Mouse (Mus musculus): ENCODE data around the gene Cpne7. TPM values are rescaled to one million over a fixed set of nuclear protein-coding genes. Genes with fewer than 3 reads are reported as not detected.
"Not testable (repeated sequence)": the region's sequence is repeated elsewhere in the genome, so short reads cannot be mapped to it uniquely, and the experiment has no call there.

The Cpne7 gene
- polyA plus RNA-seq (2016; fragmentation: Nextera tagmentation; extraction: Ambion mirVana), result 0.29 and 0.49 TPM in 2 replicates

DNA sequence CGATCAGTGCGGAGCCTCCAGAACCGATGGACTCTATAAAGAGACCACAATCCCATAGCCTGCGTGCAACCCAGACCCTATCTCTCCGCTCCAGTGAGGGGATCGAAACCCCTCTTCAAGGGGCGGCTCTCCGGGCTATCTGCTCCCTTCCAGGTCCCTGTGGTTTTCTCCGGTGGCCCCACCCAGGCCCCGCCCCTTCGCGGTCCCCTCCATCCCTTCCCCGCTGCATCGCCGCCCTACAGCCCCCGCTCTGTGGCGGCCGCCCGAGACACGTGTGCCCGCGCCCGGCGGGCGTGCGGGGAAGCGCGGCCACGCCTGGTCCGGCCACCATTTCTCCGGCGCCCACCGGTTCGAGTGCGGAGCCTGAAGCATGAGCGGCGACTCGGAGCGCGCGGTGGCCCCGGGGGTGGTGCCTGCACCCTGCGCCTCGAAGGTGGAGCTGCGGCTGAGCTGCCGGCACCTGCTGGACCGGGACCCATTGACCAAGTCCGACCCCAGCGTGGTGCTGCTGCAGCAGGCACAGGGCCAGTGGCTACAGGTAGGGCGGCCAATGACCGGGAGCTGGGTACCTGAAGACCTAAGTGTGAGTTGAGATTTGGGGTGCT is at the start of gene Cpne7:
TSS of gene Cpne7 (plus strand) at position 248 of the 605 bp plus-strand sequence.
- Histone ChIP-seq H3K4me2 (peak within 1 kb of the TSS; percentile 87), H3K4me1 (peaks cover 12% of the 10 kb centered on the region), H3K36me3 (replicated peaks) (no peaks in the 10 kb centered on the region), H3K9me3 (no peaks in the 10 kb centered on the region), H3K27me3 (peaks cover 55% of the 10 kb centered on the region), H3K4me3 (replicated peaks) (peak within 1 kb of the TSS; percentile 48), H3K9ac (peak within 1 kb of the TSS; percentile 61), H3K27ac (no peak within 1 kb of the TSS)
- WGBS, result under 1% methylated on average over 50 of the region's 51 CpGs
- peak; percentile 33; the same call in 1 of the 2 replicates for ATAC-seq (ENCODE audit: low FRiP score)

DNA sequence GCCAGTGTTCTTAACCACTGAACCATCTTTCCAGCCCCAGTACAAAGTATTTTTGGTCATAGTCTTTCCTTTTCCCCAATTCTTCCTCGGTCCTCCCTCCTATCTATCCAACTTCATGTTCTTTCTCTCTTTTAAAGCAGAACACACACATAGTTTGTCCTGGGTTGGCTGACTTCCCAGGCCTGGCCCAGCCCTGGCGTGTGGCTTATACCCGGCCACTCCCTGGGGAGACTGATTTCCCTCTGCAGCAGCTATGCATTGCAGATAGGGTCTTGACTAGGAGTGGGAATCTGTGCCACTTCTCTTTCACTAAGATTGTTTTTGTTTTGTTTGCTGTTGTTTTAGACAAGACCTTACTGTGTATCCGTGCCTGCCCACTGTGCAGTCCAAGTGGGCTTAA is 46.0 kb upstream of the Cpne7 start:
- Histone ChIP-seq H3K4me2 (no peak overlapping the region), H3K27me3 (no peaks in the 10 kb centered on the region), H3K9ac (no peak overlapping the region), H3K4me3 (replicated peaks) (no peak overlapping the region), H3K27ac (no peak overlapping the region), H3K4me1 (peaks cover 15% of the 10 kb centered on the region), H3K9me3 (no peaks in the 10 kb centered on the region), H3K36me3 (replicated peaks) (peaks cover 65% of the 10 kb centered on the region)
- ATAC-seq (ENCODE audit: low FRiP score), result no peak
- 89% methylated on average over 4 of the region's 4 CpGs for WGBS

DNA sequence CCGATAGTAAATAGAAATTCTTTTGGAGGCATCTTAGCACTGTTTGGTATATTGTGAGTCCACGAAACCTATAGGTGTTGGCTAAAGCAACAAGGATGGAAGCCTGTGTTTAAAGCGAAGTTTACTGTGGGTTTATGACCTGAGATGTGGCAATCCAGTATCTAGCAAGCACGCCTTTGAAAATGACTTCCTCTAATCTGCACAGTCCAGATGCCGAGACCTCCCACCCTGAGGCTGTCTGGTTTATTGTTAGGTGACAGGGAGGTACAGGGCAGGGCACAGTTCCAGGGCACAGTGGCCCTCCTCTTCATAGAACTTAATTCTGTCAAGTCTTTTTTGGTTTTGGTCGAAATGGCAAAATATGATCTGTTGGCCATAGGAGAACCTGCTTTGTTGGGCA is 40.0 kb upstream of the Cpne7 start:
- no peak overlapping the region for H3K27ac ChIP-seq
- WGBS, result 89% methylated on average over 6 of the region's 6 CpGs
- H3K9me3 ChIP-seq, result no peaks in the 10 kb centered on the region
- no peak overlapping the region for H3K9ac ChIP-seq
- H3K4me3 ChIP-seq (replicated peaks), result no peak overlapping the region
- H3K4me1 ChIP-seq, result no peaks in the 10 kb centered on the region
- peaks cover 94% of the 10 kb centered on the region for H3K36me3 ChIP-seq (replicated peaks)
- ATAC-seq (ENCODE audit: low FRiP score), result no peak
- no peaks in the 10 kb centered on the region for H3K27me3 ChIP-seq
- H3K4me2 ChIP-seq, result no peak overlapping the region

DNA sequence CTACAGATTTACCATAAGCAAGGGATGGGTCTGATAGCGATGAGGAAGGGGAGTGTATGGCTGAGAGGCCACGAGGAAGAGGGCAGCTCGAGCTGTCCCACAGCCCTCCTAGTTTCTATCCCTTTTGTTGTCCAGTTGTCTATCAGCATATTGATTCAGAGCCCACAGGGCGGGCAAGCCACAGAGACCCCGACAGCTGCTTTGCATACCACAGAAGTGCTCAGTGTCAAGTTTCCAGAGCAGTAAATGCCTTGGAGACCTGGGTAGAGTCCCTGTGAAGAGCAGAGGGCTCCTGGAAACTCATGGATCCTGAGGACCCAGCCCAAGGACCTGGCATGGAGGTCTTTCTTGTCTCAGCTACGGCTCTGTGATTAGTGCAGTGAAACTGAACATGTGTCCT is 34.2 kb upstream of the Cpne7 start:
- peaks cover 93% of the 10 kb centered on the region for H3K36me3 ChIP-seq (replicated peaks)
- no peaks in the 10 kb centered on the region for H3K9me3 ChIP-seq
- 90% methylated on average over 6 of the region's 6 CpGs for WGBS
- H3K27ac ChIP-seq, result no peak overlapping the region
- no peak overlapping the region for H3K4me3 ChIP-seq (replicated peaks)
- no peaks in the 10 kb centered on the region for H3K27me3 ChIP-seq
- no peaks in the 10 kb centered on the region for H3K4me1 ChIP-seq
- no peak for ATAC-seq (ENCODE audit: low FRiP score)
- no peak overlapping the region for H3K9ac ChIP-seq
- no peak overlapping the region for H3K4me2 ChIP-seq

DNA sequence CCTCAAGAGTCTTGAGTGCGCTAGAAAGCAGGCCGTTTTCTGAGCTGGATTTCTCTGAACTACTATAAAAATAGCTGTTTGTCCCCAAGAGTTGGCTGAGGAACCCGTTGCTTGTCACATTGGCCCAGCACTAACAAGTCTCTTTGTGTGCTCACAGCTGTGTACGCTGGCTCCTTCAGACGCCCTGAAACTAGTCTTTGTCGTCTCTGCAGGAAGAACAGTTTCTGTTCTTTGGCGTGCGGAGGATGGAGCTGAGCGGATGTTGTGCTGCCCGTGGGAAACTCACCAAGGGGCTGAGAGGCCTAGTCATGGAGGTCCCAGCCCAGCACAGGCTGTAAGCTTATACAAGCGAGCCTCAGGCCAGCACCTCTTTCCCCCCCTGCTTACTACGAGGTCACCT is 33.6 kb upstream of the Cpne7 start:
- ATAC-seq (ENCODE audit: low FRiP score), result no peak
- Histone ChIP-seq H3K36me3 (replicated peaks) (peaks cover 96% of the 10 kb centered on the region), H3K4me3 (replicated peaks) (no peak overlapping the region), H3K27me3 (no peaks in the 10 kb centered on the region), H3K9ac (no peak overlapping the region), H3K4me2 (no peak overlapping the region), H3K9me3 (no peaks in the 10 kb centered on the region), H3K27ac (no peak overlapping the region), H3K4me1 (no peaks in the 10 kb centered on the region)
- 92% methylated on average over 12 of the region's 12 CpGs for WGBS

DNA sequence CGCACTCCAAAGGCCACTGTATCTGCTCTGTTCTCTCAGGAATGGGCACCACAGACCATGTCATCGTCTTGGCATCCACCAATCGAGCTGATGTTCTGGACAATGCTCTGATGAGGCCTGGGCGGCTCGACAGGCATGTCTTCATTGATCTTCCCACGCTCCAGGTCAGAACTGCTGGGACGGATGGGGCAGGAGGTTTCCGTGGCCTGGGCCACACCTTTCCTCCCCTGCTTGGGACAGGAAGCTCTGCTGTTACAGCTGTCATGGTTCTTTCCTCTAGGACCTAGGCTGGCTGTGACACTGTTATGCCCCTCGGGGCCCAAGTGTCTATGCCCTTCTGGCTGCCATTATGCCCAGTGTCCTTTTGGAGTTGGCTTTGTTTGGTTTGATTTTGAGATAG is 29.9 kb upstream of the Cpne7 start:
- Histone ChIP-seq H3K9me3 (no peaks in the 10 kb centered on the region), H3K27ac (no peak overlapping the region), H3K4me1 (no peaks in the 10 kb centered on the region), H3K4me2 (no peak overlapping the region), H3K27me3 (no peaks in the 10 kb centered on the region), H3K9ac (no peak overlapping the region), H3K4me3 (replicated peaks) (no peak overlapping the region), H3K36me3 (replicated peaks) (peaks cover 96% of the 10 kb centered on the region)
- no peak for ATAC-seq (ENCODE audit: low FRiP score)
- 93% methylated on average over 9 of the region's 9 CpGs for WGBS

DNA sequence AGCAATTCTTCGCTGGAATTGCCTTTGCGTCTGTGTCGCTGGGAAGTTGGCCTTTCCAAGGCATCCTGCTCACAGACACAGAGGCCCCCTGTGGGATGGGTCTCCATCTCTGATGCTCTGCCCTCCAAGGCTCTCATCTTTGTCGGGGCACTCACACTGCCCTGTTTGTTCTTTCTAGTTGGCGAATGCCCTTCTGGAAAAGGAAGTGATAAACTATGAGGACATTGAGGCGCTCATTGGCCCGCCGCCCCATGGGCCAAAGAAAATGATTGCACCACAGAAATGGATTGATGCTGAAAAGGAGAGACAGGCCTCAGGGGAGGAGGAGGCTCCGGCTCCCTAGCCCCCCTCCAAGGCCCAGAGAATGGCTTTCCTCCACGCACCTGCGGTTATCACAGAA is 20.0 kb upstream of the Cpne7 start:
- Histone ChIP-seq H3K36me3 (replicated peaks) (peaks cover 48% of the 10 kb centered on the region), H3K4me3 (replicated peaks) (no peak overlapping the region), H3K9me3 (no peaks in the 10 kb centered on the region), H3K27me3 (no peaks in the 10 kb centered on the region), H3K4me2 (no peak overlapping the region), H3K9ac (no peak overlapping the region), H3K27ac (no peak overlapping the region), H3K4me1 (peaks cover 3% of the 10 kb centered on the region)
- ATAC-seq (ENCODE audit: low FRiP score), result no peak
- WGBS, result 93% methylated on average over 11 of the region's 11 CpGs

DNA sequence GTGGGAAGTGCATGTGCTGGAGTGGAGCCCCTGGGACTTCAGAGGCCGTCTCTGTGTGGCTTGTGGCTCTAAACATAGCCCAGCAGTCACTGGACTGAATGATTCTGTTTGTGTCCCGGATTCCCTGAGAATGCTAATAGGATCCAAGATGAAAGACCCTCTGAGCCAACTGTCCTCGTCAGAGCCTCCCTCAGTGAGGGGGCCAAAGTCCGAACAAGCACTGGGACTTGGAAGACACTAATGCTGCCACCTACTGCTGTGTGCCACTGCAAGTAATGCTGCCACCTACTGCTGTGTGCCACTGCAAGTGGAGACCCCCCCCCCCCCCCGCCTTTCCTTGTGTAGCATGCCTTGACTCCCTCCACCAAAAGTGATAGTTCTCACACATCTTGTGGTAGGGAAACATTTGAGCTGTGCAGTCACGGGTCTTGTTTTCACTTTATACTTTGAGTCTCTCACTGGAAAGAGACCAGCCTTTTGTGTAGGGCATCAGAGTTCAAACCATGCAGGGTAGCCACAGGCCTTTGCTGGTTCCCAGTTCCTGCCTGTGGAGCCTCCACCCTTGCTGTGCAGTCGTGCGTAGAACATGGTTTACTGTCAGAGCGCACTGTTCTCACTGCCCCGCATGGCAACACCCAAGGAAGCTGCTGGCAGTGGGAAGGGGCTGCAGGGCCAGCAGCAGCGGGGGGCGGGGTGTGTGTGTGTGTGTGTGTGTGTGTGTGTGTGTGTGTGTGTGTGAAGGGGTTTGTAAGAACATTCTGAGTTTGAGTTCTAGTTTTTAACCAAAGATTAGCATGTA is 19.2 kb upstream of the Cpne7 start:
- H3K36me3 ChIP-seq (replicated peaks), result peaks cover 48% of the 10 kb centered on the region
- no peak overlapping the region for H3K27ac ChIP-seq
- H3K9ac ChIP-seq, result no peak overlapping the region
- peaks cover 3% of the 10 kb centered on the region for H3K4me1 ChIP-seq
- no peak for ATAC-seq (ENCODE audit: low FRiP score)
- no peak overlapping the region for H3K4me2 ChIP-seq
- no peak overlapping the region for H3K4me3 ChIP-seq (replicated peaks)
- 72% methylated on average over 11 of the region's 12 CpGs for WGBS
- H3K9me3 ChIP-seq, result no peaks in the 10 kb centered on the region
- H3K27me3 ChIP-seq, result no peaks in the 10 kb centered on the region

DNA sequence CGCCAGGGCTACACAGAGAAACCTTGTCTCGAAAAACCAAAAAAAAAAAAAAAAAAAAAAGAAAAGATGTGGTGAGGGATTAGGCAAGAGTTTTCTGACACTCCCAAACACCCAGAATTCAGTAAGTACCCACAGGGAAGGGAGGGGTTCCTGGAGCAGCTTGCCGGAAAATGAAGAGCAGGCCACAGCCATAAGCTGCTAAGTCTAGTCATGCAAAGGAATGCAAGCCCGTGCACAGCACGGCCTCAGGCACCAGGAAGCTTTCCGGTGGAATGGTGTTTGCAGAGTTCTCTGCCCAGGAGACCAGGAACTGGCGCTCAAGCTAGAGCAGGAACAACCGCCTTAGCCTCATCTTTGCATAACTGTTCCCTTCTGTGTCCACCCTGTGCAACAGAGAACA is 16.9 kb upstream of the Cpne7 start:
- Histone ChIP-seq H3K27ac (no peak overlapping the region), H3K9ac (no peak overlapping the region), H3K9me3 (no peaks in the 10 kb centered on the region), H3K4me1 (peaks cover 15% of the 10 kb centered on the region), H3K4me2 (no peak overlapping the region), H3K27me3 (no peaks in the 10 kb centered on the region), H3K4me3 (replicated peaks) (no peak overlapping the region), H3K36me3 (replicated peaks) (peaks cover 49% of the 10 kb centered on the region)
- no peak for ATAC-seq (ENCODE audit: low FRiP score)
- 55% methylated on average over 8 of the region's 8 CpGs for WGBS

DNA sequence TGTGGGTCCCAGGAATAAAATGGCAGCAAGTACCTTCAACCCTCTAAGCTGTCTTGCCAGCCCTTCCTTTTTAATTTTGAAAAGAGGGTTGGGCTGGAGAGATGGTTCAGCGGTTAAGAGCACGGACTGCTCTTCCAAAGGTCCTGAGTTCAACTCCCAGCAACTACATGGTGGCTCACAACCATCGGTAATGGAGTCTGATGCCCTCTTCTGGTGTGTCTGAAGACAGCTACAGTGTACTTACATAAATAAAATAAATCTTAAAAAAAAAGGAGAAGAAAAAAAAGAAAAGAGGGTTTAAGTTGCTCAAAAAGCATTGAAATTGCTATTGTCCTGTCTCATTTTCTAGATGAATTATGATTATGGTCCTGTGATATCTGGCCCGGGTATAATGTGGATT is 15.9 kb upstream of the Cpne7 start:
- H3K27ac ChIP-seq, result no peak overlapping the region
- H3K27me3 ChIP-seq, result no peaks in the 10 kb centered on the region
- no peak for ATAC-seq (ENCODE audit: low FRiP score)
- no peak overlapping the region for H3K4me3 ChIP-seq (replicated peaks)
- 84% methylated on average over 4 of the region's 4 CpGs for WGBS
- H3K9ac ChIP-seq, result peak overlapping the region; percentile 64; the same call in 1 of the 2 replicates
- H3K9me3 ChIP-seq, result no peaks in the 10 kb centered on the region
- H3K4me2 ChIP-seq, result peak overlapping the region; percentile 68
- peaks cover 49% of the 10 kb centered on the region for H3K36me3 ChIP-seq (replicated peaks)
- H3K4me1 ChIP-seq, result peaks cover 15% of the 10 kb centered on the region

DNA sequence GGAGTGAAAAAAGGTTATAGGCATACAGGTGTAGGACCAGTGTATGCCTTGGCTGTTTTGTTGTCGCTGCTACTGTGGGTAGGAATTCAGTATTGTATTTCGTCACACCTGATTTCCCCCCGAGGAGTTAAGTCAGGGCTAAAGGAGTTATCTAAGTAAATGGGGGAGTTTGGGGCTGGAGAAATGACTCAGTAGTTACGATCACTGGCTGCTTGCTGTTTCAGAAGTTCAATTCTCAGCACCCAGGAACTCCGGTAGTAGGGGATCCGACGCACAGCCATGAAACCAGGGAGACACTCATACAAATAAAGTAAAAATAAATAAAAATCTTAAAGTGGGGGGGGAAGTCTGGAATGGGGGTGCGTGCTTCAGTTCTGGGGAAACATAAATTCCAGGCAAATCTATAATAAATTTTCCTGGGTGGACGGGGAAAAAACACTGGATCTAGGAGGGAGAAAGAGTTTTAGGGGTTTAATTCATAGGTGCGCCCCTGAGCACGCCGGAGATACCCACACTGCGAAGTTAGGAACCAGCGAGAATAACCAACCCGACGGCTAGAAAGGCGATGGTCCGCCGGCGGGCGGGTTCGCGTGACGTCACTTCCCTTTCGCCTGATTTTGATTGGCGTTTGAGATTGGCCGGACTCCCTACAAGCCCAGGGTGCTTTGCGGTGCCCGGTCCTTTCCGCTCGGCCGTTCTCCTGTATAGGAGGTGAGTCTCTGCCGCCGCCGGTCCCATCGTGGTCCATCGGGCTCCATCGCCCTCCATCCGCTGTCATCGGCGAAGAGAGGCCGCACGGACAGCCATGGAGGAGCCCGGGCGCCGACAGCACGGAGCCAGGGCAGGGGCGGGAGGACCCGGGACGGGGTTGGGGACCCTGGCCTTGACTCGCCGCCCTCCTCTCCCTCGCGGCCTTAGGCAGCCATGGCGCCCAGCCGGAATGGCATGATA is 15.2 kb upstream of the Cpne7 start, which contains the start of gene Rpl13:
TSS of gene Rpl13 (plus strand) at position 616 of the 951 bp plus-strand sequence.
- WGBS, result 1% methylated on average over 56 of the region's 56 CpGs
- H3K9me3 ChIP-seq, result no peaks in the 10 kb centered on the region
- no peaks in the 10 kb centered on the region for H3K27me3 ChIP-seq
- peak within 1 kb of the TSS; percentile 95 for H3K4me2 ChIP-seq
- peaks cover 45% of the 10 kb centered on the region for H3K36me3 ChIP-seq (replicated peaks)
- peak within 1 kb of the TSS; percentile 80 for H3K4me3 ChIP-seq (replicated peaks)
- peak; percentile 97 for ATAC-seq (ENCODE audit: low FRiP score)
- peak within 1 kb of the TSS; percentile 96 for H3K27ac ChIP-seq
- peaks cover 15% of the 10 kb centered on the region for H3K4me1 ChIP-seq
- peak within 1 kb of the TSS; percentile 96 for H3K9ac ChIP-seq

DNA sequence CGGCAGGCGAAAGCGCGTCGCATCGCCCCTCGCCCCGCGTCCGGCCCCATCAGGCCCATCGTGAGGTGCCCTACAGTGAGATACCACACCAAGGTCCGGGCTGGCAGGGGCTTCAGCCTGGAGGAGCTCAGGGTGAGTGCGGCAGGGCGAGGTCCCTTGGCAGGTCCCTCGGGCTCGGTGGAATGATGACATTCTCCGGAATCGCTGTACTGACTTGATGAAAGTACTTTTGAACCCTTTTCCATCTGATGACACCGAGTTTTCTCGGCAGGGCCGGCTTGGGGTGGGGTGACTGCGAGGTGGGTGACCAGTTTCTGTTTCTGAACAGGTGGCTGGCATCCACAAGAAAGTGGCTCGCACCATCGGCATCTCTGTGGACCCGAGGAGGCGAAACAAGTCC is 14.3 kb upstream of the Cpne7 start:
- Histone ChIP-seq H3K4me1 (peaks cover 15% of the 10 kb centered on the region), H3K9ac (peak overlapping the region; percentile 96), H3K4me3 (replicated peaks) (peak overlapping the region; percentile 80), H3K27ac (peak overlapping the region; percentile 96; the same call in 1 of the 2 replicates), H3K4me2 (peak overlapping the region; percentile 95), H3K36me3 (replicated peaks) (peaks cover 37% of the 10 kb centered on the region)
- H3K27me3 ChIP-seq, H3K9me3 ChIP-seq: not testable (repeated sequence)
- 0 out of 2 replicates have a peak, but pooled peaks have one; percentile 34 for ATAC-seq (ENCODE audit: low FRiP score)
- under 1% methylated on average over 26 of the region's 26 CpGs for WGBS
